Mouse (Mus musculus): ENCODE measurements around the gene Ptov1.
"Not testable (repeated sequence)": the region's sequence is repeated elsewhere in the genome, so short reads cannot be mapped to it uniquely, and the experiment has no call there.

Ptov1 gene

GRCm38 (mm10) chr7:44888256-44889105 lies 18.9 kb upstream of the Ptov1 start:
- no peak for DNase-seq (ENCODE audit: low read depth, low spot score)

GRCm38 (mm10) chr7:44886964-44887363 lies 17.4 kb upstream of the Ptov1 start:
- no peak for DNase-seq (ENCODE audit: low read depth, low spot score)

GRCm38 (mm10) chr7:44884637-44885036 lies 15.0 kb upstream of the Ptov1 start:
- no peak for DNase-seq (ENCODE audit: low read depth, low spot score)

GRCm38 (mm10) chr7:44883036-44883435 lies 13.4 kb upstream of the Ptov1 start:
- DNase-seq (ENCODE audit: low read depth, low spot score): no peak

GRCm38 (mm10) chr7:44877833-44878232 lies 8.2 kb upstream of the Ptov1 start:
- DNase-seq (ENCODE audit: low read depth, low spot score): no peak

GRCm38 (mm10) chr7:44871774-44872173 lies 2.2 kb upstream of the Ptov1 start:
- DNase-seq (ENCODE audit: low read depth, low spot score): not testable (repeated sequence)

- DNase-seq (ENCODE audit: low read depth, low spot score): no peak
Observed at GRCm38 (mm10) chr7:44871181-44871580, 1.6 kb upstream of the Ptov1 start.

- DNase-seq (ENCODE audit: low read depth, low spot score): no peak
Observed at GRCm38 (mm10) chr7:44870614-44871013, 1.0 kb upstream of the Ptov1 start.

GRCm38 (mm10) chr7:44868919-44869696 lies 480 bp downstream of the Ptov1 start:
- DNase-seq (ENCODE audit: low read depth, low spot score): peak; percentile 51

GRCm38 (mm10) chr7:44868465-44868864 lies 1.1 kb downstream of the Ptov1 start:
- no peak for DNase-seq (ENCODE audit: low read depth, low spot score)

GRCm38 (mm10) chr7:44867802-44868201 lies 1.8 kb downstream of the Ptov1 start:
- DNase-seq (ENCODE audit: low read depth, low spot score): no peak

GRCm38 (mm10) chr7:44867010-44867702 lies 2.4 kb downstream of the Ptov1 start:
- no peak for DNase-seq (ENCODE audit: low read depth, low spot score)

GRCm38 (mm10) chr7:44866276-44867009 lies 3.1 kb downstream of the Ptov1 start:
- DNase-seq (ENCODE audit: low read depth, low spot score): no peak

- DNase-seq (ENCODE audit: low read depth, low spot score): no peak
Observed at GRCm38 (mm10) chr7:44864595-44865542, 4.7 kb downstream of the Ptov1 start.

GRCm38 (mm10) chr7:44863982-44864494 lies 5.5 kb downstream of the Ptov1 start:
- no peak for DNase-seq (ENCODE audit: low read depth, low spot score)

GRCm38 (mm10) chr7:44863210-44863609 lies 6.4 kb downstream of the Ptov1 start:
- DNase-seq (ENCODE audit: low read depth, low spot score): no peak

- DNase-seq (ENCODE audit: low read depth, low spot score): no peak
Observed at GRCm38 (mm10) chr7:44862434-44862833, 7.2 kb downstream of the Ptov1 start.

GRCm38 (mm10) chr7:44861429-44861816 lies 8.2 kb downstream of the Ptov1 start:
- no peak for DNase-seq (ENCODE audit: low read depth, low spot score)

- DNase-seq (ENCODE audit: low read depth, low spot score): no peak
Observed at GRCm38 (mm10) chr7:44860576-44861428, 8.8 kb downstream of the Ptov1 start.
